Mouse (Mus musculus) thymus, postnatal 10 days (tissue): Measurements from ENCODE around the gene Olfr1225.
"Not testable (repeated sequence)": the region's sequence is repeated elsewhere in the genome, so short reads cannot be mapped to it uniquely, and the experiment has no call there.

Experiments used
- DNase-seq, 2 experiments: peaks; one replicate each; pipeline ENCODE4 v3.0.0; 2021; ENCODE audit warnings: low spot score in 2 of 2

Gene Olfr1225

GRCm38 (mm10) chr2:89174569-89174968, at the start of gene Olfr1225:
Gene Olfr1225 (minus strand): TSS chr2:89174669.
- DNase-seq = no peak

- no peak for DNase-seq
Measured at GRCm38 (mm10) chr2:89199948-89200347, 25.5 kb upstream of the Olfr1225 start, which contains the start of gene Olfr1226. Gene Olfr1226 (minus strand): TSS chr2:89200048.

- no peak for DNase-seq
Measured at GRCm38 (mm10) chr2:89196325-89196982, 22.0 kb upstream of the Olfr1225 start.

GRCm38 (mm10) chr2:89164711-89165110, 9.8 kb downstream of the Olfr1225 start:
- DNase-seq = not testable (repeated sequence)

GRCm38 (mm10) chr2:89163991-89164390, 10.5 kb downstream of the Olfr1225 start, which contains the start of gene Olfr1224-ps1:
Gene Olfr1224-ps1 (minus strand): TSS chr2:89164091.
- not testable (repeated sequence) for DNase-seq

- no peak for DNase-seq
Measured at GRCm38 (mm10) chr2:89151460-89151859, 23.0 kb downstream of the Olfr1225 start, which contains the start of gene Olfr1223. Gene Olfr1223 (minus strand): TSS chr2:89151560.

GRCm38 (mm10) chr2:89132954-89133353, 41.5 kb downstream of the Olfr1225 start, which contains the start of gene Olfr1222:
Gene Olfr1222 (minus strand): TSS chr2:89133054.
- DNase-seq = no peak
